Mouse (Mus musculus): ENCODE data around the gene Lrrc1. TPM values are rescaled to one million over a fixed set of nuclear protein-coding genes. Genes with fewer than 3 reads are reported as not detected.

Gene Lrrc1
- total and polyA plus RNA-seq, 3 experiments, result 5.3 to 12.1 TPM; not detected in 1

DNA sequence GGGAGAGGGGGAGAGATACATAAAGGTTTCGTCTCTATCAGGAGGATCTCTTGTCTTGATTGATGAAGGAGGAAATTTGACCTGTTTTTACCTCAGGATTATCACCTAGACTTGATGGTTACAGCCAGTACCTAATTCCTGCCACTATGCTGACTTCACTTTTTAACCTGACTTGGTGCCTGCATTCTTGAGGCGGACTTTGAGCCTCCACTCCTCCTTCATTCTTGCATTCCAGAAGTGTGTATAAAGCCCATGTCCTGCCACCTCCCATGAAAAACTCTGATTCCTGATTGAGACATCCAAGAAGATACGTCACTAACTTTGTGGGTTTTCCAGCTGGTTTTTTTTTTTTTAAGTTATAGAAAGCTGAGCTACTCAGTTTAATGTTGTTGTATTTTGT is 1.3 kb upstream of the Lrrc1 start:
- Histone ChIP-seq H3K4me3 (ENCODE audit: control insufficient read depth in 1 of 2, insufficient read depth in 1 of 2, low read depth in 2 of 2, low read length in 2 of 2) (no peak overlapping the region), H3K9ac (ENCODE audit: control insufficient read depth, low read depth, low read length, poor library complexity, severe bottlenecking) (no peak overlapping the region), H3K4me1 (ENCODE audit: control insufficient read depth in 1 of 2, insufficient read depth in 2 of 2, low read length in 2 of 2) (peaks cover 0 to 6% of the 10 kb centered on the region in 2 experiments; a peak in 3 of 4 replicates), H3K36me3 (ENCODE audit: control insufficient read depth in 1 of 2, insufficient read depth in 2 of 2, low read length in 2 of 2) (peaks cover 0 to 3% of the 10 kb centered on the region in 2 experiments; a peak in 2 of 4 replicates), H3K79me2 (ENCODE audit: control insufficient read depth, insufficient read depth, low read length, poor library complexity) (peaks cover 5% of the 10 kb centered on the region; the same call in 1 of the 2 replicates), H3K9me3 (replicated peaks; ENCODE audit: insufficient read depth, low read length) (no peaks in the 10 kb centered on the region), H3K27me3 (ENCODE audit: control insufficient read depth in 1 of 2, insufficient read depth in 2 of 2, low read length in 2 of 2) (no peaks in the 10 kb centered on the region; a peak in 2 of 4 replicates), H3K27ac (ENCODE audit: control insufficient read depth, low read depth, low read length) (no peak overlapping the region)
- DNase-seq (ENCODE audit: low read depth, low spot score), result no peak
- TF ChIP-seq TBP (IDR thresholded peaks at IDR 0.05; ENCODE audit: low read depth, low read length) (no peak), MAX (IDR thresholded peaks at IDR 0.05; ENCODE audit: low read length) (no peak), HCFC1 (IDR thresholded peaks at IDR 0.05; ENCODE audit: low read depth, low read length) (no peak), CHD1 (IDR thresholded peaks at IDR 0.05; ENCODE audit: low read depth, low read length) (no peak), GABPA (IDR thresholded peaks at IDR 0.05; ENCODE audit: low read depth, low read length) (no peak), KAT2A (conservative IDR thresholded peaks at IDR 0.05; ENCODE audit: low read depth, low read length) (no peak), NRF1 (IDR thresholded peaks at IDR 0.05; ENCODE audit: insufficient read depth, low read depth, low read length, poor library complexity, severe bottlenecking) (no peak), MAFK (IDR thresholded peaks at IDR 0.05; ENCODE audit: borderline replicate concordance, low read depth, low read length) (no peak), GATA1 (IDR thresholded peaks at IDR 0.05; ENCODE audit: low read depth, low read length) (no peak), ETS1 (IDR thresholded peaks at IDR 0.05; ENCODE audit: low read depth, low read length) (no peak), POLR2AphosphoS2 (IDR thresholded peaks at IDR 0.05; ENCODE audit: low read length) (no peak), SIN3A (IDR thresholded peaks at IDR 0.05; ENCODE audit: low read length) (no peak), RAD21 (IDR thresholded peaks at IDR 0.05; ENCODE audit: low read depth, low read length) (no peak), CTCF (IDR thresholded peaks at IDR 0.05 in 2 of 3, conservative IDR thresholded peaks at IDR 0.05 in 1 of 3; ENCODE audit: control insufficient read depth in 1 of 3, insufficient read depth in 1 of 3, low read depth in 2 of 3, low read length in 3 of 3, poor library complexity in 1 of 3, severe bottlenecking in 1 of 3) (no peak), TAL1 (IDR thresholded peaks at IDR 0.05; ENCODE audit: low read length) (no peak)

- Histone ChIP-seq H3K9me3 (replicated peaks; ENCODE audit: insufficient read depth, low read length) (no peaks in the 10 kb centered on the region), H3K4me3 (ENCODE audit: control insufficient read depth in 1 of 2, insufficient read depth in 1 of 2, low read depth in 2 of 2, low read length in 2 of 2) (peak overlapping the region; percentile 63 to 91), H3K4me1 (ENCODE audit: control insufficient read depth in 1 of 2, insufficient read depth in 2 of 2, low read length in 2 of 2) (peaks cover 0 to 6% of the 10 kb centered on the region in 2 experiments; a peak in 2 of 4 replicates), H3K27ac (ENCODE audit: control insufficient read depth, low read depth, low read length) (0 out of 2 replicates have a peak overlapping the region, but pooled peaks have one; percentile 20), H3K27me3 (ENCODE audit: control insufficient read depth in 1 of 2, insufficient read depth in 2 of 2, low read length in 2 of 2) (no peaks in the 10 kb centered on the region; a peak in 2 of 4 replicates), H3K36me3 (ENCODE audit: control insufficient read depth in 1 of 2, insufficient read depth in 2 of 2, low read length in 2 of 2) (peaks cover 0 to 3% of the 10 kb centered on the region in 2 experiments; a peak in 2 of 4 replicates), H3K79me2 (ENCODE audit: control insufficient read depth, insufficient read depth, low read length, poor library complexity) (peaks cover 5% of the 10 kb centered on the region; the same call in 1 of the 2 replicates), H3K9ac (ENCODE audit: control insufficient read depth, low read depth, low read length, poor library complexity, severe bottlenecking) (peak overlapping the region; percentile 70)
- TF ChIP-seq MAX (IDR thresholded peaks at IDR 0.05; ENCODE audit: low read length) (peak; percentile 6; the same call in 1 of the 2 replicates), GATA1 (IDR thresholded peaks at IDR 0.05; ENCODE audit: low read depth, low read length) (0 out of 2 replicates have a peak, but pooled peaks have one; percentile 7), MYC (IDR thresholded peaks at IDR 0.05; ENCODE audit: low read depth, low read length) (0 out of 2 replicates have a peak, but pooled peaks have one; percentile 25), CTCF (IDR thresholded peaks at IDR 0.05 in 2 of 3, conservative IDR thresholded peaks at IDR 0.05 in 1 of 3; ENCODE audit: control insufficient read depth in 1 of 3, insufficient read depth in 1 of 3, low read depth in 2 of 3, low read length in 3 of 3, poor library complexity in 1 of 3, severe bottlenecking in 1 of 3) (no peak), MYB (IDR thresholded peaks at IDR 0.05; ENCODE audit: low read depth, low read length) (no peak), ZNF384 (IDR thresholded peaks at IDR 0.05; ENCODE audit: low read depth, low read length) (0 out of 2 replicates have a peak, but pooled peaks have one; percentile 23), HCFC1 (IDR thresholded peaks at IDR 0.05; ENCODE audit: low read depth, low read length) (0 out of 2 replicates have a peak, but pooled peaks have one; percentile 55), ZMIZ1 (IDR thresholded peaks at IDR 0.05; ENCODE audit: low read depth, low read length) (0 out of 2 replicates have a peak, but pooled peaks have one; percentile 4)
- no peak for DNase-seq (ENCODE audit: low read depth, low spot score)
These were observed 375 bp upstream of the Lrrc1 start for GRCm38 (mm10) chr9:77545068-77545421.

Data from MEL (cell line).